Mouse (Mus musculus): Measurements from ENCODE around the gene Lemd2. TPM values are rescaled to one million over a fixed set of nuclear protein-coding genes. Genes with fewer than 3 reads are reported as not detected.

Lemd2 gene
- total RNA-seq (2014; rRNA removed) = 85.7 and 94.3 TPM in 2 replicates
- polyA plus RNA-seq (2015; fragmentation: Nextera tagmentation; extraction: Ambion mirVana) = 18.4 and 20.6 TPM in 2 replicates

DNA sequence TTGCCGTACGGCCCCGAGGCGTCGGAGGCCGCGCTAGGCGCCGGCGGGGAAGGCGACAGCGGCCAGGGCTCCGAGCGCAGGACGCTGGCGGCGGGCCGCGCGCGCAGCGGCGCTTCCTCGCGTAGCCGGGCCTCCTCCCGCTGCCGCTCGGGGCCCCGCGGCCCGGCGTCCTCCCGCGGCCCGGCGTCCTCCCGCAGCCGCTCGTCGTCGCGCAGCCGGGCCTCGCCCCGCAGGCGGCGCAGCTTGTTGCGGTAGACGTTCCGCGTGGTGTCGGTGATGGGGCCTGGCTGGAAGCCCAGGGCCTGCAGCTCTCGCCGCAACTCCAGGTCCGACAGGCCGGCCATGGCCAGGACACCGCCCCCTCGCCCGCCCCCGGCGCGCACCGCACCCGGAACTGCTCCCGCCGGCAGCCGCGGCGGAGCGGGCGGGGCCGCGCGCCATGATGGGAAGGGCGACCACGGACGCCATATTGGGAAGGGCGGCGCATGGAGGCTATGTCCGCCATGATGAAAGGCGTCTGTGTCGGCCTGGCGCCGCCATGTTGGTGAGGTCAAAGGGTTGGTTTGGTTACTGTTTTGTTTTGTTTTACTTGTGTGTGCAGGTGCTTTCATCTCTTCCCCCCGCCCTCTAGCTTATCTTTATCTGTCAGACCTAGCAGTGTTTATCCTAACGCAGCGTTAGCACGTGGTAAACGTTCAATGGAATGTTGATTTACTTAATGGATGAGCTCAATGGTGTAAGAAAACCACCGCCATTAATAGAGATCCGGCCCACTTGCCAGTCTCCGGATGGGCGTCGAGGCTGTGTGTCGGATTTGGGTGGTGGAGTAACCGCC, at the start of gene Lemd2:
TSS of gene Lemd2 (minus strand) at position 395 of the 835 bp plus-strand sequence.
- Histone ChIP-seq H3K4me2 (ENCODE audit: low read depth, low read length, poor library complexity, severe bottlenecking) (peak within 1 kb of the TSS; percentile 92), H3K9me3 (ENCODE audit: low read length) (no peaks in the 10 kb centered on the region), H3K27me3 (ENCODE audit: insufficient read depth, low read length) (no peaks in the 10 kb centered on the region), H3K9ac (replicated peaks; ENCODE audit: low read length, poor library complexity, severe bottlenecking) (peak within 1 kb of the TSS; percentile 99), H3K4me3 (ENCODE audit: low read depth, low read length) (peak within 1 kb of the TSS; percentile 90), H3K4me1 (ENCODE audit: insufficient read depth, low read length) (peaks cover 4% of the 10 kb centered on the region; the same call in 1 of the 2 replicates), H3K27ac (ENCODE audit: low read depth, low read length) (peak within 1 kb of the TSS; percentile 98), H3K36me3 (ENCODE audit: insufficient read depth, low read length) (peaks cover 10% of the 10 kb centered on the region; the same call in 1 of the 2 replicates)
- ATAC-seq (ENCODE audit: low FRiP score) (peak; percentile 90), DNase-seq (ENCODE audit: low spot score) (peak; percentile 97)
- 0 out of 2 replicates have a peak, but pooled peaks have one; percentile 5 for TF ChIP-seq CTCF (IDR thresholded peaks at IDR 0.05)
- 8% methylated on average over 59 of the region's 97 CpGs for WGBS

- no peaks in the 10 kb centered on the region for H3K27me3 ChIP-seq (ENCODE audit: insufficient read depth, low read length)
- no peak for DNase-seq (ENCODE audit: low spot score)
- no peak for ATAC-seq (ENCODE audit: low FRiP score)
- H3K4me1 ChIP-seq (ENCODE audit: insufficient read depth, low read length) = 0 out of 2 replicates have a peak, but pooled peaks cover 2% of the 10 kb centered on the region
- no peak overlapping the region for H3K27ac ChIP-seq (ENCODE audit: low read depth, low read length)
- no peak for TF ChIP-seq CTCF (IDR thresholded peaks at IDR 0.05)
- H3K9me3 ChIP-seq (ENCODE audit: low read length) = no peaks in the 10 kb centered on the region
- H3K4me2 ChIP-seq (ENCODE audit: low read depth, low read length, poor library complexity, severe bottlenecking) = no peak overlapping the region
- H3K4me3 ChIP-seq (ENCODE audit: low read depth, low read length) = no peak overlapping the region
- 50% methylated on average over 6 of the region's 6 CpGs for WGBS
- no peak overlapping the region for H3K9ac ChIP-seq (replicated peaks; ENCODE audit: low read length, poor library complexity, severe bottlenecking)
- no peaks in the 10 kb centered on the region for H3K36me3 ChIP-seq (ENCODE audit: insufficient read depth, low read length)
Measured at GRCm38 (mm10) chr17:27251150-27251549, 46.9 kb upstream of the Lemd2 start.

DNA sequence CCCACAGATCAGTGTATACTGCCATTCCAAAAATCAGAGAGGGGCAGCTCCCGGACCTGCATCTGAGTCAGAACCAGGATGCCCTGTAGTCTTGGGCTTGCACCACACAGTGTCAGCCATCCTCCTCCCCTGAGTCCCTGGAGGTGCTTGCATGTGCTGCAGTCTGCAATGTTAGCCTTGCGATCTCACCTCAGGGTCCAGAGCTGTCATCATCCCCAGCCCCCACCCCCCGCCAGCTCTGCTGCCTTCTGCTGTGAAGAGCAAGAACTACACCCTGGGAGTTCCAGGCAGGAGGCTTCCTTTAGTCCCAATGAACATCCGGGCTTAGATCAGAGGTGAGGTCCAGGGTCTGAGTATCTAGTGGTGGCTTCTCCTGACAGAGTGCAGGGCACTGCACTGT, 46.2 kb upstream of the Lemd2 start:
- Histone ChIP-seq H3K4me3 (ENCODE audit: low read depth, low read length) (no peak overlapping the region), H3K9me3 (ENCODE audit: low read length) (no peaks in the 10 kb centered on the region), H3K36me3 (ENCODE audit: insufficient read depth, low read length) (no peaks in the 10 kb centered on the region), H3K4me2 (ENCODE audit: low read depth, low read length, poor library complexity, severe bottlenecking) (no peak overlapping the region), H3K27ac (ENCODE audit: low read depth, low read length) (no peak overlapping the region), H3K4me1 (ENCODE audit: insufficient read depth, low read length) (0 out of 2 replicates have a peak, but pooled peaks cover 2% of the 10 kb centered on the region), H3K9ac (replicated peaks; ENCODE audit: low read length, poor library complexity, severe bottlenecking) (no peak overlapping the region), H3K27me3 (ENCODE audit: insufficient read depth, low read length) (no peaks in the 10 kb centered on the region)
- ATAC-seq (ENCODE audit: low FRiP score) = no peak
- no peak for DNase-seq (ENCODE audit: low spot score)
- 27% methylated on average over 4 of the region's 4 CpGs for WGBS
- peak; percentile 53 for TF ChIP-seq CTCF (IDR thresholded peaks at IDR 0.05)

DNA sequence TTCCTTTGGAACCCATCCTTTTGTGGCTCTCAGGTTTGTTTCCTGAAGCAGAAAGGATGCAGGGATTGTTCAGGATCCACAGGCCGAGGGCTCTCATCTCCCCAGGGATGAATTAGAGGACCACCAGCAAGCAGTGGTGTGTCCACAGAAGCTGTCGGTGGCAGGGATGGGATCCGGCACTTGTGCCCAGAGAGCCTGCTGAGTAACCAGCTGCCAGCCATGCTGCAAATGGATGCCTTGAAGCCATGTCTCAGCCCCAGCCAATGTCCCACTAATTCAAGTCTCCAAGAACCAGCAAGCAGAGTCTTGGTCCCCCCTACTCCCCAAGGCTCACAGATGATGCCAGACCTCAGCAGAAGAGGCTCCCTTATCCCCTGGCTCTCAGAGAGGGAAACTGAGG, 44.8 kb upstream of the Lemd2 start:
- Histone ChIP-seq H3K9me3 (ENCODE audit: low read length) (no peaks in the 10 kb centered on the region), H3K4me3 (ENCODE audit: low read depth, low read length) (no peak overlapping the region), H3K4me2 (ENCODE audit: low read depth, low read length, poor library complexity, severe bottlenecking) (no peak overlapping the region), H3K4me1 (ENCODE audit: insufficient read depth, low read length) (0 out of 2 replicates have a peak, but pooled peaks cover 2% of the 10 kb centered on the region), H3K36me3 (ENCODE audit: insufficient read depth, low read length) (no peaks in the 10 kb centered on the region), H3K27ac (ENCODE audit: low read depth, low read length) (no peak overlapping the region), H3K9ac (replicated peaks; ENCODE audit: low read length, poor library complexity, severe bottlenecking) (no peak overlapping the region), H3K27me3 (ENCODE audit: insufficient read depth, low read length) (no peaks in the 10 kb centered on the region)
- no peak for TF ChIP-seq CTCF (IDR thresholded peaks at IDR 0.05)
- ATAC-seq (ENCODE audit: low FRiP score) = no peak
- 65% methylated on average over 3 of the region's 3 CpGs for WGBS
- DNase-seq (ENCODE audit: low spot score) = no peak

DNA sequence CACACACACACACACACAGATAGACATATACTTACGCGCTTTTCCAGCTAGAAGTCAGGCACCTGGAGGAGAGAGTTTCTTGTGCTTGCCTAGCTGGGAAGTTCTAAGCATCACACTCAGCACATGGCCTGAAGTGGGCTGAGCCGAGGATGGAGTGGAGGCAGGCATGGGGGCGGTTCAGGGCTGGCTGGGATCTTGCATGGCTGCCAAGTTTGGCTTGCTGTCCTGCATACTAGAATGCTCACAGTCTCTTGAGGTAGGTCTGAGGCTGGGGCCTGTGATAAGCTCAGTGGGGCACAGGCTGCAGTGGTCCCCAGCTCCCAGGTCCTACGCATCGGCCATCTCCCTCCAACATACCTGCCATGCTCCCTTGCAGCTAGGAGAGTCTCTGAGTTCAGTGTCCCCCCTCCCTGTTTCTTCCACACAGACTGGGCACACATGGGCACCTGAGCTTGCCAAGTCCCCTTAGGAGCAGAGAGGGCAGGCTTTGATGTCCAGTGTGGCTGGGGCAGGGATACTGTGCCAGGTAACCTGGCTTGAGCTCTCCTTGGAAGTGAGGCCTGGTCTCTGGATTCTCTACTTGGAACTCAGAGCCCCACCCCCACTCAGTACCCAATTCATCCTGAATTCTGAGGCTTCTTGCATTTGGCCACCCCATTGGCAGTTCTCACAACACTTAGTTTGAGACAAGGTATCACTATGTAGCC, 43.6 kb upstream of the Lemd2 start:
- ATAC-seq (ENCODE audit: low FRiP score) (no peak), DNase-seq (ENCODE audit: low spot score) (no peak)
- no peak for TF ChIP-seq CTCF (IDR thresholded peaks at IDR 0.05)
- Histone ChIP-seq H3K4me3 (ENCODE audit: low read depth, low read length) (no peak overlapping the region), H3K9ac (replicated peaks; ENCODE audit: low read length, poor library complexity, severe bottlenecking) (no peak overlapping the region), H3K4me1 (ENCODE audit: insufficient read depth, low read length) (0 out of 2 replicates have a peak, but pooled peaks cover 2% of the 10 kb centered on the region), H3K4me2 (ENCODE audit: low read depth, low read length, poor library complexity, severe bottlenecking) (no peak overlapping the region), H3K27me3 (ENCODE audit: insufficient read depth, low read length) (no peaks in the 10 kb centered on the region), H3K27ac (ENCODE audit: low read depth, low read length) (no peak overlapping the region), H3K36me3 (ENCODE audit: insufficient read depth, low read length) (no peaks in the 10 kb centered on the region), H3K9me3 (ENCODE audit: low read length) (no peaks in the 10 kb centered on the region)
- 84% methylated on average over 6 of the region's 6 CpGs for WGBS

All from midbrain, postnatal 0 days (tissue).